Mouse (Mus musculus) liver, embryonic 12.5 days (tissue): ENCODE measurements at regions not wholly inside any gene's neighbourhood (a gene's known extent, or its start where the extent isn't known, plus 50 kb on each side); places are given as distances from the start of the nearest gene placed in this dataset.

Experiments used
- ATAC-seq: fragments of 200-750 bp; cut with Nextera tagmentation; 2 replicates; pipeline ENCODE4 v1.8.0; 2017; ENCODE audit warnings: moderate number of reproducible peaks, mild to moderate bottlenecking, moderate library complexity
- H3K27ac ChIP-seq: fragments of 300-500 bp; sonication (generic); 2 replicates; pipeline ENCODE4 v1.5.1; 2016; ENCODE audit warnings: mild to moderate bottlenecking
- H3K27me3 ChIP-seq: fragments of 300-500 bp; sonication (generic); replicated peaks from 2 replicates; pipeline ENCODE4 v1.6.1; 2016; ENCODE audit warnings: mild to moderate bottlenecking, moderate library complexity
- H3K36me3 ChIP-seq: fragments of 300-500 bp; sonication (generic); 2 replicates; pipeline ENCODE4 v1.6.1; 2016; ENCODE audit warnings: mild to moderate bottlenecking, moderate library complexity
- H3K4me1 ChIP-seq: fragments of 300-500 bp; sonication (generic); 2 replicates; pipeline ENCODE4 v1.6.1; 2016
- H3K4me2 ChIP-seq: fragments of 300-500 bp; sonication (generic); 2 replicates; pipeline ENCODE4 v1.6.1; 2016; ENCODE audit warnings: mild to moderate bottlenecking, moderate library complexity
- H3K4me3 ChIP-seq: fragments of 300-500 bp; sonication (generic); 2 replicates; pipeline ENCODE4 v1.5.1; 2016; ENCODE audit warnings: mild to moderate bottlenecking, moderate library complexity
- H3K9ac ChIP-seq: fragments of 300-500 bp; sonication (generic); 2 replicates; pipeline ENCODE4 v1.6.1; 2016; ENCODE audit warnings: mild to moderate bottlenecking, moderate library complexity
- H3K9me3 ChIP-seq: fragments of 300-500 bp; sonication (generic); replicated peaks from 2 replicates; pipeline ENCODE4 v1.6.1; 2016; ENCODE audit warnings: mild to moderate bottlenecking, moderate library complexity
- WGBS: fragments of 180-500 bp; shearing (Covaris S2); methylation state at CpG from one replicate; pipeline ENCODE4 v1.1.7; 2016; ENCODE audit not compliant: insufficient replicate concordance; 5-methylcytosine and 5-hydroxymethylcytosine counted together

DNA sequence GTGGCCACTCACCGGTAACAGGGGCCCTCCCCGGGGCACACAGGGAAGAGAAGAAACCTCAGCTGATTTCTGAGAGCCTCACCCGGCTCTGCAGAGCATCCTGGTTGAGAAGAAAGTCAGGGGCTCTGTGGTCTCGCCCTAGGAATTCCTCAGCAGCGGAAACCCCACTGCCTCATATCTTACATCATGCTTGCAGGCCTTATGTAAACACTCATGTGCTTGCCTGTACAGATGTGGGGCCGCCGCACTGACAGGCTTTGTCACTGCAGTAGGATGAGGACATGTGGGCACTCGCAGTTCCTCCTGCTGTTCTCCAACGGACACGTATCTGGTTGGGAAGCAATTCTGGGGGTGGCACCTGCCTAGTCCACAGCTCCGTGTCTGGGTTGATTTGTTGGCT, 66.3 kb upstream of the Pitx1 start:
- H3K4me1 ChIP-seq, result no peaks in the 10 kb centered on the region
- no peak overlapping the region for H3K9ac ChIP-seq
- no peaks in the 10 kb centered on the region for H3K9me3 ChIP-seq
- H3K27ac ChIP-seq, result no peak overlapping the region
- H3K4me2 ChIP-seq, result no peak overlapping the region
- no peak overlapping the region for H3K4me3 ChIP-seq
- ATAC-seq, result no peak
- WGBS, result 52% methylated on average over 11 of the region's 11 CpGs
- H3K27me3 ChIP-seq, result no peaks in the 10 kb centered on the region; the same call in 1 of the 2 replicates
- H3K36me3 ChIP-seq, result no peaks in the 10 kb centered on the region

DNA sequence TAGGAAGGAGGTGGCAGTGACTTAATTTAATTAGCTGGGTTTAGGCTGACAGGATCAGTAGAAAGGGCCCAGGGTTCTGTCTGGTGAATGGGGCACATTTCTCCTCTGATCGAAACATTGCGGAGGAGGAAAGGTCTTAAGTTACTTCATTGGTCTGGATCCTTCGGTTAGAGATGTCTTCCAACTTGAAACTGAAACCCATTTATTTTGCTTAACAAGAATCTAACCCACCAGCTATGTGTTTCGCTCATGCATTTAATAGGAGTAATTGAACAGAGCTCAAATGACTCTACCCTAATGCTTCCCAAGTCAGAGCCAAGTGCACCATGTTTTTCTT, 64.2 kb upstream of the Pitx1 start:
- no peaks in the 10 kb centered on the region for H3K4me1 ChIP-seq
- 75% methylated on average over 4 of the region's 4 CpGs for WGBS
- H3K4me3 ChIP-seq, result no peak overlapping the region
- no peak overlapping the region for H3K27ac ChIP-seq
- no peak overlapping the region for H3K9ac ChIP-seq
- no peak overlapping the region for H3K4me2 ChIP-seq
- ATAC-seq, result no peak
- no peaks in the 10 kb centered on the region for H3K36me3 ChIP-seq
- no peaks in the 10 kb centered on the region; the same call in 1 of the 2 replicates for H3K27me3 ChIP-seq
- H3K9me3 ChIP-seq, result no peaks in the 10 kb centered on the region

- Histone ChIP-seq H3K9me3 (no peaks in the 10 kb centered on the region), H3K36me3 (no peaks in the 10 kb centered on the region), H3K4me3 (no peak overlapping the region), H3K9ac (no peak overlapping the region), H3K4me2 (no peak overlapping the region), H3K27ac (no peak overlapping the region), H3K27me3 (no peaks in the 10 kb centered on the region; the same call in 1 of the 2 replicates), H3K4me1 (no peaks in the 10 kb centered on the region)
- ATAC-seq, result no peak
- 61% methylated on average over 10 of the region's 10 CpGs for WGBS
Observed at GRCm38 (mm10) chr13:55899501-55900189, 63.7 kb upstream of the Pitx1 start.

DNA sequence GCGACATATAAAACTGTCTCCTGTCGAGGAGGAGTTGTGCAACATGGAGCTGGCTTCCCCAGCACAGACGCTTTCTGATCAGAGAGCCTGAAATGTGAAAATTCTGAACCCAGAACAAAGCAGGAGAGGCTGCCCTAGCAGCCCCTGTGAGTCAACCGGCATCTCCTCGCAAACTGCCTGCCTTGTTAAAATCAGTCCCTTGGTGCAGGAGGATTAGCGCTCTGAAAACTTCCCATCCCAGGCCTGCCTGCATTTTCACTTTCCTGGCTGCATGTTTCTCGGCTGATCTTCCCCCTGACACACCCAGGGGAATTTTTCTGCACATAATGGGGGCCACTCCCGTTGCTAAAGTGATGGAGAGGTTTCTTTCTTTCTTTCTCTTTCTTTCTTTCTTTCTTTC, 63.0 kb upstream of the Pitx1 start:
- Histone ChIP-seq H3K4me3 (no peak overlapping the region), H3K27ac (no peak overlapping the region), H3K9me3 (no peaks in the 10 kb centered on the region), H3K36me3 (no peaks in the 10 kb centered on the region), H3K4me2 (no peak overlapping the region), H3K9ac (no peak overlapping the region), H3K27me3 (no peaks in the 10 kb centered on the region; the same call in 1 of the 2 replicates), H3K4me1 (no peaks in the 10 kb centered on the region)
- WGBS, result 39% methylated on average over 8 of the region's 8 CpGs
- ATAC-seq, result no peak

DNA sequence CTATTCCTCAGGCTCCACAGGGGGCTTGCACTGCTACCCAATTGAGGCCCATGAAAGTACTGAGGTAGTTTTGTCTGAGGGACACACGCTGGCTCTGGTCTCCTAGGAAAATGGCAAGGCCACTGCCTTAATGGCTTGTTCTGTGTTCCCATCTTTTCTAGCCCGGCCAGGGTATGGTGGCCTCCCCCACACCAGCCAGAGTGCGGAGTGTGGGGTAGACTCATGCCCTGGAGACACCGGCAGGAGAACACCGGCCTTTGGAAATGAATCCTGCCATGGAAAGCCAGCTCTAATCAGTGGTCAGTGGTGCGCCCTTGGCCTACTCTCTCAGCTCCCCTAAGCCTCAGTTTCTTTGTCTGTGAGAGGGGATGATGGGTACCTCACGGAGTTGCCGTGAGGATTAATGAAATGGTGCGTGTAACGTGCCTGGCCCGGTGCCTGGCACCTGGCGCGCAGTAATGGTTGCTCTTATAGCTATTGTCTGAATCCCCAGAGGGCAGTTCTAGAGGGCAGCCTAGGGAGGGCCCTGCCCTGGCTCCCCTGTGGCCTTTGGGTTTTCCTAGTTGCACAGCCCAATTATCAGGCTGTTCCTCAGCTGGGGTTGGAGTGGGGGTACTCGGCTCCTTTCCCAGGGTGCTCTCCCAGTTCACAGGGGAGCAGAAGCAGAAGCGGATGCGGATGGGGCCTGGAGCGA, 62.4 kb upstream of the Pitx1 start:
- Histone ChIP-seq H3K4me2 (no peak overlapping the region), H3K9me3 (no peaks in the 10 kb centered on the region), H3K4me3 (no peak overlapping the region), H3K9ac (no peak overlapping the region), H3K4me1 (no peaks in the 10 kb centered on the region), H3K36me3 (no peaks in the 10 kb centered on the region), H3K27ac (no peak overlapping the region), H3K27me3 (no peaks in the 10 kb centered on the region; the same call in 1 of the 2 replicates)
- 70% methylated on average over 17 of the region's 17 CpGs for WGBS
- ATAC-seq, result no peak

GRCm38 (mm10) chr13:55895505-55895904, 59.5 kb upstream of the Pitx1 start:
- no peaks in the 10 kb centered on the region; the same call in 1 of the 2 replicates for H3K27me3 ChIP-seq
- no peak overlapping the region for H3K9ac ChIP-seq
- H3K4me2 ChIP-seq, result no peak overlapping the region
- no peak overlapping the region for H3K4me3 ChIP-seq
- H3K9me3 ChIP-seq, result no peaks in the 10 kb centered on the region
- H3K4me1 ChIP-seq, result no peaks in the 10 kb centered on the region
- no peaks in the 10 kb centered on the region for H3K36me3 ChIP-seq
- 50% methylated on average over 5 of the region's 5 CpGs for WGBS
- H3K27ac ChIP-seq, result no peak overlapping the region
- no peak for ATAC-seq

GRCm38 (mm10) chr13:55893154-55894018, 57.4 kb upstream of the Pitx1 start:
- Histone ChIP-seq H3K4me3 (no peak overlapping the region), H3K4me1 (no peaks in the 10 kb centered on the region), H3K4me2 (no peak overlapping the region), H3K27me3 (no peaks in the 10 kb centered on the region), H3K9me3 (no peaks in the 10 kb centered on the region), H3K27ac (no peak overlapping the region), H3K36me3 (no peaks in the 10 kb centered on the region), H3K9ac (no peak overlapping the region)
- no peak for ATAC-seq
- 69% methylated on average over 25 of the region's 25 CpGs for WGBS

GRCm38 (mm10) chr13:55892250-55892649, 56.3 kb upstream of the Pitx1 start:
- 61% methylated on average over 3 of the region's 3 CpGs for WGBS
- ATAC-seq, result no peak

DNA sequence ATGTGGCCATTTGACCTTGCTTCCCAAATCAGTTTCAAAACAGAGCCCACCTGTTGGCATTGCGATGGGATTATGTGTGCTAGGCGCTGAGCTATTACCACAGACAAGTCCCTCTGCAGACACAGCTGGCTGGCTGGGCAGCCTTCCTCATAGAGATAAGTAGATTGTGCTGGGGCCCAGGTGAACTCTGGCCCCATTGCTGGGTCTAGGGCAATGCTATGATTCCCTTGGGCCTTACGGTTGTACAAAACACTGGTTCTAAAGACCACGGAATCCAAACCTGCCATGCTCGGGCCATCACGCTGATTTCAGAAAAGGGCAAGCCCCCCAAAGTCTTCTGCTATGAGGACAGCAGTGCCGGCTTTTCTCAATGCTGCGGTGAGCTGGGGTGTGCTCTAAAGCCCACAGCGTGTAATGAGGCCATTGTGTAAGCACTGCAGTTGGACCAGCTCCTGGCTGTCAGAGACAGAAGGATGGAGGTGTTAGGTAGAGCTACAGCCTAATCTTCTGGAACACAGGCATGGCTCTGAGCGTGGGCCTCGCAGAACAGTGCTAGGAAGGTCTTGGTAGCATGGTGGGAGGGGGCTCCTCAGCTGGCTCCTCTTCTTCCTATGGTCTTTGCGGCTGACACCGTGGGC, 51.2 kb upstream of the Pitx1 start:
- 80% methylated on average over 13 of the region's 13 CpGs for WGBS
- H3K27ac ChIP-seq, result no peak overlapping the region

More at GRCm38 (mm10) chr13:55892250-55892649, 56.3 kb upstream of the Pitx1 start:
- Histone ChIP-seq H3K9me3 (no peaks in the 10 kb centered on the region), H3K27ac (no peak overlapping the region), H3K4me1 (no peaks in the 10 kb centered on the region), H3K9ac (no peak overlapping the region), H3K27me3 (no peaks in the 10 kb centered on the region), H3K4me3 (no peak overlapping the region), H3K36me3 (no peaks in the 10 kb centered on the region), H3K4me2 (no peak overlapping the region)

More for the DNA sequence above, 51.2 kb upstream of the Pitx1 start:
- Histone ChIP-seq H3K9ac (no peak overlapping the region), H3K27me3 (no peaks in the 10 kb centered on the region), H3K9me3 (no peaks in the 10 kb centered on the region), H3K4me2 (no peak overlapping the region), H3K36me3 (no peaks in the 10 kb centered on the region), H3K4me3 (no peak overlapping the region), H3K4me1 (no peaks in the 10 kb centered on the region)
- no peak for ATAC-seq
